Mouse (Mus musculus): Measurements from ENCODE around the gene Rnf220.

Gene Rnf220

DNA sequence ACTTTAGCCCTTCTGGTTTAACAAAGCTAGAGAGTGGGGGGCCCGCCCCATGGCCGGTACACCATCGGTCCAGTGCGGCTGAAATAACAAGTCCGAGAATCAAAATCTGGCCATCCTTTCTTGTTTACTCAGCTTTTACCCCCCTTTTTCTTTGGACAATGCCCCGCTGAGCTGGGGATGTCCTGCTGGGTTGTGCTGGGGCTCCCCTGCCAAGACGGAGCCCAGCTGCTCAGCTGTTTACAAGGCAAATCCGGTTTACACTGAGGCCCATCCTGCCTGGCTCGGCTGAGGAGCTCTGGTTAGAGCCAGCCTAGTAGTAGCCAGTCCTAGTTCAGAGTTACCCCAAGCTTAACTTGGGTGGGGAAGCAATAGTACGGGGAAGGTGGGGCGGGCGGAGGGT, 154.1 kb downstream of the Rnf220 start:
- no peak for DNase-seq (ENCODE audit: extremely low spot score)

GRCm38 (mm10) chr4:117341282-117341681, 155.6 kb downstream of the Rnf220 start:
- DNase-seq (ENCODE audit: extremely low spot score), result no peak

- no peak for DNase-seq (ENCODE audit: extremely low spot score)
Observed at GRCm38 (mm10) chr4:117339796-117340195, 157.1 kb downstream of the Rnf220 start.

- peak; percentile 68 for DNase-seq (ENCODE audit: extremely low spot score)
Observed at GRCm38 (mm10) chr4:117330836-117331475, 165.9 kb downstream of the Rnf220 start.

DNA sequence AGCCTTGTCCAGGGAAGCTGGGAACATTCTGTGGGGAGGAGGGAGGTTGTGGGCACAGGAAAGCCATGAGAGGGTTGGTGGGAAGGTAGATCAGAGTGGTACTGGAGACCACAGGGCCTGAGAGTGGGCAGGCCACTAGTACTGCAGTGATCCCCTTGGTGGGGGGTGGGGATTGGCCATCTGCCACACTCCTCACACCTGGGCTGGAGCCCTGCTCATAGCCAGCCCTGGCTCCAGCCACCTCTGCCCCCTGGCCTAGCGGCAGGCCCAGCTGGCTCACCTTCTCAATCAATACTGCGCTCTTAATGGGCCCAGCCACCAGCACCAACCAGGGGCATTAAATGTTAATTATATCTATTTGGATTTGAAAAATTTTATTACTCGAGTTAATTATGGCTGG, 166.7 kb downstream of the Rnf220 start:
- no peak for DNase-seq (ENCODE audit: extremely low spot score)

- no peak for DNase-seq (ENCODE audit: extremely low spot score)
Observed at GRCm38 (mm10) chr4:117326915-117327314, 169.9 kb downstream of the Rnf220 start.

GRCm38 (mm10) chr4:117325076-117325475, 171.8 kb downstream of the Rnf220 start:
- no peak for DNase-seq (ENCODE audit: extremely low spot score)

DNA sequence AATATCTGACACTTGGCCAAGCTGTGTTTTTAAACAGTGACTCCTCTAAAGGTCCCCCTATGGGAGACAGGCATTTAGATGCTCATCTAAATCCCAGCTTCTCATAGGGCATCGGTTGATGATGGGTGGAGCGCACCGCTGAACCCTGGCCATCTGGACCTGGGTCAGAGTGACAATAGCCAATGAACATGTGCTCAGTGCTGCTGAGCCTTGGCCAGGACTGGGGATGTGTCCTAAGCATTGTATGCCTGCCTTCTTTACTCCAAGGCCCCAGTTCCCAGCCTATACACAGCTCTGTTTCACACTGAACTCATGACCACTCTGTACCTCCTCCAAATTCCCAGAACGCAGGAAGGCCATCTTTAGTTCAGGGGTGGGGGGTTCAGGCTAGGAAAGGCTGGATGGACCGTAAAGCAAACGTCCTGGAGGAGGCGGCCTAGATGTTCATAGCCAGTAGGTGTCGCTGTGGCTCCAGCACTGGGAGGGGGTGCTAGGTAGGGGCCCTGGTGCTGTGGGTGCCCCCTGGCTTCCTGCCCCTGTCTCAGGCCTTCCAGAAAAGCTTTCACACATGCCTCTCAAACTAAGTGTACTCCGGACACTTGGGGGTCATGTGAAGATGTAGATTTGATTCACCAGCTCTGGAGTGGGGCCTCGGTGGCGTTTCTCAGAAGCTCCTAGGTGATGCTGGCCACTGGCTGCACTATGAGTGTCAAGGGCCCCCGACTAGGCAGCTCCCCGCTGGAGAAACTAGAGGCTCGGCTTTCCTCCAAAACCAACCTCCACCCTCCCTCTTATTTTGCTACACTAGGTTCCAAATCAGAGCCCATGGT, 173.1 kb downstream of the Rnf220 start:
- DNase-seq (ENCODE audit: extremely low spot score), result peak; percentile 85

DNA sequence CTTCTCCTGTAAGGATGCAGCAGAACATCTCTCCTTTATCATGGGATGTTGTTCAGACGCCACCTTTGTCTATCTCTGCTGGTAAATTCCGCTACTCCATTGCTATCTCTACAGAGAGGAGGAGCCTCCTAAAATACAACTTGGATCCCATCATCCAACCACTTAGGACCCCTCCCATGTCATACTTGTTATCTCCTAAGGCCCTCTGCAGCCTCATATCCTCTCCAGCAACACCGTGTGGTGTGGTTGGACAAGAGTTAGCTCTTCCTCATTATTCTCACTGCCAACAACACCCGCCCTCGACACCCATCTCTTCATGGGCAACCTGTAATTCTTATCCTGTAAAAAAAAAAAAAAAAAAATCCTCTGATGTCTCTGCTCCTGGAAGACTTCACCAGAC, 175.8 kb downstream of the Rnf220 start:
- DNase-seq (ENCODE audit: extremely low spot score), result no peak

GRCm38 (mm10) chr4:117318508-117318907, 178.3 kb downstream of the Rnf220 start:
- DNase-seq (ENCODE audit: extremely low spot score), result no peak

GRCm38 (mm10) chr4:117317701-117318190, 179.1 kb downstream of the Rnf220 start:
- peak; percentile 64 for DNase-seq (ENCODE audit: extremely low spot score)

GRCm38 (mm10) chr4:117316800-117317199, 180.1 kb downstream of the Rnf220 start:
- DNase-seq (ENCODE audit: extremely low spot score), result no peak

GRCm38 (mm10) chr4:117314849-117315500, 181.9 kb downstream of the Rnf220 start:
- no peak for DNase-seq (ENCODE audit: extremely low spot score)

DNA sequence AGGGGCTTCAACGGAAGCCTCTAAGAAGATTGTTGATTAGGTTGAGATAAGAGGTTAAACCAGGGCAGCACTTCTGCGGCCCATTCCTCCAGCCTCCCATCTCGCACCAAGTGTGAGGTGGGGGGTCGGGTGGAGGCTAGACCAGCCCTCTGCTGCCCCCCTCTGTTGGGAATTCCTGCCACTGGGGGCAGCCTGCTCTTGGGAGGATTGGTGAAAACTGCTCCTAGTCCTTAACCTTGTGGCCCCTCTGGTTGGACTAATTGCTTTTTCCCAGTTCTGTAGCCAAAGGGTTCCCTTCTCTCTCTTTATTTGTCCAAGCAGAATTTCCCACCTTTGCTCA, 183.8 kb downstream of the Rnf220 start:
- DNase-seq (ENCODE audit: extremely low spot score), result no peak

GRCm38 (mm10) chr4:117312416-117313084, 184.3 kb downstream of the Rnf220 start:
- peak; percentile 73 for DNase-seq (ENCODE audit: extremely low spot score)

DNA sequence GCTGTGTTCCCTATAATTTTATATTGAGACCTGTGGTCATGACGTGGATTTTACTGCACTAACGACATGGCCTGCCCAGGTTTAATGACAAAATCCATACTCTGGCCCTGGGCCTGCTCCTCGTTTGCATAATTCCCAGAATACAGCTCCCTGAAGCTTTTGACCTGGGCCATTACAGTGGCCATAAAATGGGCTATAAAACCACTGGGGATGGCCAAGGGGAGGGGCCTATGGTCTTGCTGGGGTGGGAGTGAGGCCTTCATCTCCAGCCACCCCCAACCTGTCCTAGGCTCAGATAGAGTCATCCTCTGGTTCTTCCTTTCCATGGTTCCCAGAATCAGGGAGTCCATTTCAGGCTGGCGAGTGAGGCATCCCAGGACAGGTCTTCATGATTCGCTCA, 185.0 kb downstream of the Rnf220 start:
- no peak for DNase-seq (ENCODE audit: extremely low spot score)

GRCm38 (mm10) chr4:117309427-117309826, 187.4 kb downstream of the Rnf220 start:
- DNase-seq (ENCODE audit: extremely low spot score), result no peak

GRCm38 (mm10) chr4:117307270-117307669, 189.6 kb downstream of the Rnf220 start:
- DNase-seq (ENCODE audit: extremely low spot score), result no peak

DNA sequence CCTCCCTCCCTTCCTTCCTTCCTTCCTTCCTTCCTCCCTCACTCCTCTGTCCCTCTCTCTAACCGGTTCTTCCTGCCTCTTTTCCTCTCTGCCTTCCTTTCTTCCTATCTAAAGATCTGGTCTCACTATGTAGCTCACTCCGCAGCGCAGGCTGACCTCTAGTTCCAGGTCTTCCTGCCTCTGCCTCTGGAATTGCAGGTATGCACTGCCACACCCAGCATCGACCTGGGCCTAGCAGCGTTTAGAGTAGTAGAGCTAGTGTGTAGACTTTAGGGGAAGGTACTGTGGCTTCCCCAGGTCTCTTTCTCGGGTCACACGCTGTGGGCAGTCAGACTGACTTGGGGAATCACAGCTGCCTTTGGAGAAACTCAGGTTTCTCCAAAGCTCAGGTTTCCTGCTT, 191.4 kb downstream of the Rnf220 start:
- DNase-seq (ENCODE audit: extremely low spot score), result no peak

- peak; percentile 41 for DNase-seq (ENCODE audit: extremely low spot score)
Observed at GRCm38 (mm10) chr4:117304239-117305025, 192.4 kb downstream of the Rnf220 start.

GRCm38 (mm10) chr4:117303581-117304238, 193.1 kb downstream of the Rnf220 start:
- DNase-seq (ENCODE audit: extremely low spot score), result no peak
